Mouse (Mus musculus) brown adipose tissue, adult 24 weeks (tissue): ENCODE results near the gene Angel1. TPM values are rescaled to one million over a fixed set of nuclear protein-coding genes. Genes with fewer than 3 reads are reported as not detected.

ENCODE experiments used
- H3K27ac ChIP-seq: fragments of 200-500 bp; replicated peaks from 2 replicates; pipeline ENCODE4 v1.5.1; 2012; ENCODE audit warnings: low read depth, mild to moderate bottlenecking, low read length
- H3K4me1 ChIP-seq: fragments of 200-500 bp; 2 replicates; pipeline ENCODE4 v1.6.1; 2012; ENCODE audit warnings: low read length, mixed read lengths; ENCODE audit not compliant: control insufficient read depth, insufficient read depth, insufficient read length
- H3K4me3 ChIP-seq: fragments of 200-500 bp; 2 replicates; pipeline ENCODE4 v1.5.1; 2012; ENCODE audit warnings: low read depth, mild to moderate bottlenecking, low read length, moderate library complexity; ENCODE audit not compliant: insufficient read depth
- polyA plus RNA-seq: library from polyadenylated mRNA; stranded (reverse); fragments of >200 nt; gene quantifications from 2 replicates; pipeline ENCODE4 v1.2.4, GENCODE M21; 2012; ENCODE audit not compliant: missing spikeins, insufficient read depth, insufficient read length

Gene Angel1
- polyA plus RNA-seq, 1 experiment = 2.9 TPM

DNA sequence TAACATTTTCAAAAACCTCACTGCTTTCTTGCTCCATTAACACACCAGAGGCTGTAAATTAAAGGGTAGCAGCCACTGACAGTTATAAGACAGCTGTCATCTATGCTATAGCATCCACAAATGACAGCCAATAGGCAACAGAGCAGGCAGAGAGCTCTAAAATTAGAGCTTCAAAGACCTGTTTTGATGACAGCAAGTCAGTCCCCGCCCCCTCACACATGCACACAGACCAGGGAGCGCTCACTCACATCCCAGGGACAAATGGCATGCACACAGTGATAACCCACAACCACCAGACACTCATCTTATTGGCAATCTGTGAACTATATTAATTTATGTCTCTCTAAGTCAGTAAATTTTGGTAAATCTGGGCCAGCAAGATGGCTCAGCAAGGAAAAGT lies 2.0 kb downstream of the Angel1 start:
- Histone ChIP-seq H3K27ac (no peak overlapping the region), H3K4me3 (no peak overlapping the region), H3K4me1 (no peaks in the 10 kb centered on the region)

GRCm38 (mm10) chr12:86721453-86721852 lies 4.8 kb downstream of the Angel1 start:
- no peak overlapping the region for H3K27ac ChIP-seq
- no peak overlapping the region for H3K4me3 ChIP-seq
- no peaks in the 10 kb centered on the region for H3K4me1 ChIP-seq

DNA sequence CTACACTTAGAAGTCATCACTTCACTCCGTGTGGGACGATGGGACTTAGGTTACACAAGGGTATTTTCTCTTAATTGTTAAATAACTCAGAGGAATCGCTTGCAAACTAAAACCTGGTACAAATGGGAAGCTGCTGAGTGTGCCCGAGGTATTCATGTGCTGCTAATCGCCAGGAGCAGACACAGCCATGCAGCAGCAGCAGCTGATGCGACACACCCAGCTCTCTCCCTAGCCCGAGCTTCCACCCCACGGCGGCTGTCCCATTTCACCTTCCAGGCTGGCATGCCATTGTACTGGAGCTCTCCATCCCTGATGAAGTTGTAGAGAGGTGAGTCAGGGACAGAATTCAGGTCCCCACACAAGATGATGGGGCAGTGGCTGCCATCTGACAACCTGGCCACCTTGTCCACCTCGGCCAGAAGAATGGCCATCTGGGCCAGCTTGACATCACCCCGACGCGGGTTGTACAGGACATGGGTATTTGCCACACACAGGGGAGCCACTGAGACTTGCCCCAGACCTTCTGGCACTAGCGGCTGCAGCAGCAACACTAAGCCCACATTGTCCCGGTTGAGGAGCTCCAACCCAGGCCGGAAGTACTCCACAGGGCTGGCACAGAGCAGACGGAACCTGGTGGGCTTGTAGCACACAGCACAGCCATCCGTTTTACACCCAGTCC lies 6.2 kb downstream of the Angel1 start:
- no peak overlapping the region for H3K4me3 ChIP-seq
- H3K4me1 ChIP-seq = no peaks in the 10 kb centered on the region
- H3K27ac ChIP-seq = no peak overlapping the region

GRCm38 (mm10) chr12:86716962-86717361 lies 9.3 kb downstream of the Angel1 start:
- Histone ChIP-seq H3K4me3 (no peak overlapping the region), H3K27ac (no peak overlapping the region), H3K4me1 (no peaks in the 10 kb centered on the region)

DNA sequence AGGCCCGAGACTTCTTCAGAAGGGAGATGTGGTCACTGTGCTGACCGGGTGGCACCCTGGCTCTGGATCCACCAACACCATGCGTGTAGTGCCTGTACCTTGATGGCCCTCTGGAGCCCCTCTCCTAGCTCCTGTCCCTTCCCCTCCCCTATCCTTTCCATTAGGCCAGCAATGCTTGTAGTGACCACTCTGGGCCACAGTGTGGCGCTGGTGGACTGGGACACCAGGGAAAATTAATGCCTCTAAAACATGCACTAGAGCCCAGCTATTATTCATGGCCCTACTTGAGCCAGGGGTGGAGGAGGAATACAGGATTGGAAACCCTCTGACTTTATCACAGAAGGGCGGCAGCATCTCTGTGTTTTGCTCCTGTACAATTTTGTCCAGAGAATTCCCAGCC lies 10.9 kb downstream of the Angel1 start:
- Histone ChIP-seq H3K27ac (no peak overlapping the region), H3K4me3 (no peak overlapping the region), H3K4me1 (no peaks in the 10 kb centered on the region)

- H3K4me1 ChIP-seq = no peaks in the 10 kb centered on the region
- H3K27ac ChIP-seq = no peak overlapping the region
- no peak overlapping the region for H3K4me3 ChIP-seq
Observed at GRCm38 (mm10) chr12:86714026-86714425, 12.2 kb downstream of the Angel1 start.

DNA sequence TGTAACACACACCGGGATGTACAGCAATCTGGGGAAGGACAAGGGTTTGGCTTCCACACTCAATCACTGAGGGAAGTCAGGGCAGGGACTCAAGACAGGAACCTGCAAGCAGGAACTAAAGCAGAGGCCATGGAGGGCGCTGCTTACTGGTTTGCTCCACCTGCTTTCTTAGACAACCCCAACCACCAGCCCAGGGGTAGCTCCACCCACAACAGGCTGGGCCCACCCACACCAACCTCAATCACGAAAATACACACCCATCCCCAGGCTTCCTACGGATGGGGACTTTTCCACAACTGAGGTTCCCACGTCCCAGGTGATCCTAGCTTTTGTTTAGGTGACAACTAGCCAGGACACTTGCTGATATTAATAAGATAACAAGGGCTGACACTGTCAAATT lies 20.4 kb downstream of the Angel1 start:
- Histone ChIP-seq H3K4me3 (no peak overlapping the region), H3K4me1 (no peaks in the 10 kb centered on the region), H3K27ac (no peak overlapping the region)

DNA sequence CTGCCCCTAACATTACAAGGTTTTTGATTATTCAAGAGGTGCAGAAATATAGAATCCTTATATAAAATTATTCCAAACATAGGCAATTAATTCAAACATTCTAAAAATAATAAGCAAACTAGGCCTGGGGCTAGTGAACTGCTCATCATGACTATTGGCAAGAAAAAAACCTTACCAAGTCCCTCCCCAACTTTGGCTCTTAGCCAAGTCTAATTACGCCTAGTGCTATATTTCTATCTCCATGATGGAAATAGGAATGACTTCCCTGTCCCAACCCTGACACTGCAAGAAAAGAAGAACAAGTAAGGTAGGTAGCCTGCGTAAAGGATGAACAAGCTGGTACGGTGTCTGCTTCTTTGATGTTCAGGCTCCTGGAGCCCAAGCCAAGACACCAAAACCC lies 23.6 kb downstream of the Angel1 start:
- Histone ChIP-seq H3K4me3 (no peak overlapping the region), H3K27ac (no peak overlapping the region), H3K4me1 (no peaks in the 10 kb centered on the region)

DNA sequence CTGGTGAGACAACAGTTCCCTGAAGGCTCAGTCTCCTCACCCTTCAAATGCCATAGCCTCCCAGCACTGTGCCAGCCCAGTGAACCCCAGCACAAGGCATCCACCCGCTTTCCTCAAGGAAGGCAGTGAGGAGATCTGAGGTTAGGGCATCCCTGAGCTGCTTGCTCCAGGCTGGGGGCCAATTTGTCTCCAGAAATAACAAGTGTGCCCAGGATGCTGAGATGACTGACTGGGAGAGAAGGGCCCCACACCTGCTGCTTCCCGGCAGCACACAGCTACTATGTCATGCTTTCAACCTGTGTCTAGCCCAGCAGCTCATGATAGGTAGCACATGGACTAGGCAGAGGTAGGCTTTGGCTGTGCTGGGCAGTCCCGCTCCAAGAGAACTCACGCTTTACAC lies 24.8 kb downstream of the Angel1 start:
- Histone ChIP-seq H3K4me3 (no peak overlapping the region), H3K27ac (no peak overlapping the region), H3K4me1 (no peaks in the 10 kb centered on the region)

- Histone ChIP-seq H3K4me1 (no peaks in the 10 kb centered on the region), H3K4me3 (no peak overlapping the region), H3K27ac (no peak overlapping the region)
Observed at GRCm38 (mm10) chr12:86700927-86701310, 25.3 kb downstream of the Angel1 start.

DNA sequence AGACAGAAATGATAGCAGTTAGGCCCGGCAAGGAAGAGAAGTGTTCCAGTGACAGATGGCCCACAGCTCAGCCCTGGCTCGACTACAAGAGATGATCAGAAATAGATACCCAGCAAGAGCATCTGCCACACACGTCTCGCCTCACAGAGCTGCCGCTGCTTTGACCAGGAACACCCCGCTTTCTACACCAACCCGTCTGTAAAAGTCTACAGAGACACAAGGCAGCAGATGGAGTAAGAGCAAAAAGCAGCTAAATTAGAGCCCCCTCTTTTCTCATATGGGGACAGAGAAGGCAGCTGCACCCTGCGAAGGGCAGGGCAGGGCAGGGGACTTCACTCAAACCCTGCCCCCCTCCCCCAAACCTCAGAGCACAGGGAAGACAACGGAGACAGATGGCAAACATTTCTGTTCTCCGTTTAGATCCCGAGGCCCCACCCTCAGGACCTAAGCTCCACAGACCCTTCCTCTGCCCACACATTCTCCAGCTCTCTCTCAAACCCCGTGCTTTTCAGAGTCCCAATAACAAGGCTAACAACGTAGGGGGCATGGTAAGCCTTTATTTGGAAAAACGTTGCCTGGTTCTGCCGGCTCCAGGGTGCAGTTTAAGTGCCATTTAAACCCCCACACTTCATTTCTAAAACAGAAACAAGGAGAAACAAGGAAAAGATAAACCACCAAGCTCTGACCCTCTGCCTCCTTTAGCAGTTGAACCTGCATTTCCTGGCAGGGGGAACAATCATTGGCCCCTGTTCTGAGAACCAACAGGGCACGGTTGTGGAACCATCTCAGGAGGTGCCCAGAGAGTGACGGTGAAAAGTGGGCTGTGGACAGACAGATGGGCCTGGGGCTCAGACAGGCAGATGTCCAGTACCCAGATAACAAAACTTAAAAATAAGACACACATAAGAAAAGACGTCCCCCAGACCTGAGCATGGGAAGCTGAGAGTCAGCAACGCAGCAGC lies 26.0 kb downstream of the Angel1 start:
- no peak overlapping the region for H3K4me3 ChIP-seq
- H3K27ac ChIP-seq = no peak overlapping the region
- no peaks in the 10 kb centered on the region for H3K4me1 ChIP-seq

- Histone ChIP-seq H3K27ac (no peak overlapping the region), H3K4me1 (no peaks in the 10 kb centered on the region)
Observed at GRCm38 (mm10) chr12:86698537-86698936, 27.7 kb downstream of the Angel1 start.

DNA sequence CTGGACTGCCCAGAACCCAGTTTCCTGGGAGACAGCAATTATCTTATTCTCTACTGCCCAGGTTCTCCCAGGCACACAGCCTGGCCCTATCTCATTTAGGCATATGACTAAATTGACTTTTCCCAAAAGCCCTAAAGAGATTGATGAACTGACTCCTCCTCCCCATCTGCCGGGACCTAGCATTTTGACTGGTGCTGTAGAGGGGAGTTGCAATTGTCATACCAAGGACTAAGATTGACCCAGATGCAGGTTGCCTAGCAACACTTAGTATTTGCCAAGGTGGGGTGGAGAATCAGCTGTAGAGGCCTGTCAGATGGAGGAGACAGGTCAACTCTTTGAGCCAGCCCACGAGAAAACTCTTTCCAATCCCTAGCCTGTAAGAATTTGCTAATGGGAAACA lies 28.3 kb downstream of the Angel1 start:
- Histone ChIP-seq H3K4me3 (no peak overlapping the region), H3K4me1 (no peaks in the 10 kb centered on the region), H3K27ac (no peak overlapping the region)

More at GRCm38 (mm10) chr12:86698537-86698936, 27.7 kb downstream of the Angel1 start:
- H3K4me3 ChIP-seq = no peak overlapping the region

GRCm38 (mm10) chr12:86694441-86694840 lies 31.8 kb downstream of the Angel1 start:
- H3K27ac ChIP-seq = no peak overlapping the region

GRCm38 (mm10) chr12:86693389-86693788 lies 32.9 kb downstream of the Angel1 start:
- Histone ChIP-seq H3K27ac (no peak overlapping the region), H3K4me1 (no peaks in the 10 kb centered on the region; the same call in 1 of the 2 replicates), H3K4me3 (no peak overlapping the region)

More at GRCm38 (mm10) chr12:86694441-86694840, 31.8 kb downstream of the Angel1 start:
- Histone ChIP-seq H3K4me1 (no peaks in the 10 kb centered on the region), H3K4me3 (no peak overlapping the region)
